Mouse (Mus musculus) cortical plate, adult 2 months (tissue): ENCODE data around the gene Wapl.
A peak's percentile ranks its signal among the peaks of the same experiment; 100 is the strongest.

Source experiments
- CTCF ChIP-seq: fragments of 200-500 bp; IDR thresholded peaks from 2 replicates; pipeline ENCODE4 v1.5.1; 2011; ENCODE audit warnings: mild to moderate bottlenecking, control low read depth, low read length; ENCODE audit not compliant: insufficient read depth; ENCODE audit errors: extremely low read depth
- POLR2A ChIP-seq: fragments of 200-500 bp; IDR thresholded peaks from 2 replicates; pipeline ENCODE4 v1.6.1; 2011; ENCODE audit warnings: mild to moderate bottlenecking, low read length, control low read depth; ENCODE audit not compliant: insufficient read depth; ENCODE audit errors: extremely low read depth

DNA sequence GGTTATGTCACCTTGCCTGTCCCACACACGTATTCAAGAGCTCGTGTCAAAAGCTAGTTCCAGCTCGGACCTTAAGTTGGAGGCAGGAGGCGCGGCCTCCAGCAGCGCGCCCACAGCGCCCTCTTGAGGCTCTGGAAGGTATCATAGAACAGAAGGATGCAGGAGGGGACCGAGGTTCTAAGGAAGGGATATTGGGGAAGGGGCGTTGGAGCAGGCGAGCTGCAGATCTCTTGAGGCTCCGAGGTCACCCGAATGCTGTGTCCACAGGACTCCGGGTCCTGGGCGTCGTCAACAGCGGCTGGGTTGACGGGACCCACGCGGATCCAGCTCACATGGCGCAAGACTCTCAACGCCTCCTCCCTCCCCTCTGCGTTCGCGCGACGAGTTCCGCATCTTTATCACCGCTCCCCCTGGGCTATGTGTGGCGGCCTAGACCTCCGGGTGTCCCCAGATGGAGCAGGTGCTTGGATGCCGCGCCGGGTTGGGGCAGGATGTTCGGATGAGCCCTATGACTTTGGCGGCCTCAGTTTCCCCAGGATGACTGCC is 95.4 kb downstream of the Wapl start:
- TF ChIP-seq CTCF (peak; percentile 74), POLR2A (no peak)
